Mouse (Mus musculus): ENCODE results near the gene Aldob. TPM values are rescaled to one million over a fixed set of nuclear protein-coding genes. Genes with fewer than 3 reads are reported as not detected.

Gene Aldob
- 143 and 163 TPM in 2 replicates for polyA plus RNA-seq (2015; fragmentation: Nextera tagmentation; extraction: Ambion mirVana)

DNA sequence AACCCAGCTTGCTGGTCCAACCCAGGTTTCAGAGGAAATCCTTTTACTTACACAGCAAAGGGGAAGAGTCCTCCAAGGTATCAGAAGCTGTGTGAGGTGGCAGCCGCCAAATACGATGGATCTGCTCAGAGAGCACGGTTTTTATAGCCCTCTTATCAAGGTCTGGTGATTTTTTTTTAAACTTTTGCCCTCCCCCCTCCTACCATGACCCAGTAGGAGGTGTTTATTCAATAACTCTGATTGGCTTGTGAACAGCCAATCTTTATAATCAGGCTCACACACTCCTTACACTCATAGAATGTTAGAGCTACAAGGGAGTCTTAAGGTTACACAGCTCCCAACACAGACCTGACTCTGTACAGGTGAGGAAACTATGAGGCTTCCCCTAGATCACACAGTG lies at the start of gene Aldob:
TSS of gene Aldob (minus strand) at position 164 of the 400 bp plus-strand sequence.
- H3K27ac ChIP-seq: peak within 1 kb of the TSS; percentile 64
- no peak for DNase-seq
- H3K27me3 ChIP-seq: no peaks in the 10 kb centered on the region
- H3K4me3 ChIP-seq (replicated peaks): peak within 1 kb of the TSS; percentile 33
- ATAC-seq (ENCODE audit: low read depth): peak; percentile 48; the same call in 1 of the 2 replicates
- peak within 1 kb of the TSS; percentile 49; the same call in 1 of the 2 replicates for H3K9ac ChIP-seq
- no peaks in the 10 kb centered on the region for H3K4me1 ChIP-seq (replicated peaks)
- WGBS (ENCODE audit: insufficient replicate concordance): 30% methylated on average over 3 of the region's 3 CpGs
- H3K4me2 ChIP-seq: peak within 1 kb of the TSS; percentile 43
- no peaks in the 10 kb centered on the region for H3K36me3 ChIP-seq
- H3K9me3 ChIP-seq (replicated peaks): no peaks in the 10 kb centered on the region

GRCm38 (mm10) chr4:49597183-49598100 lies 48.1 kb upstream of the Aldob start, which contains the start of gene Tmem246:
Gene Tmem246, minus strand, starts transcription at chr4:49597876.
- WGBS (ENCODE audit: insufficient replicate concordance): under 1% methylated on average over 77 of the region's 77 CpGs

GRCm38 (mm10) chr4:49596846-49597182 lies 47.5 kb upstream of the Aldob start:
- Histone ChIP-seq H3K27me3 (peaks cover 6% of the 10 kb centered on the region; the same call in 1 of the 2 replicates), H3K4me3 (replicated peaks) (peak overlapping the region; percentile 79), H3K36me3 (no peaks in the 10 kb centered on the region), H3K9ac (peak overlapping the region; percentile 79), H3K4me2 (peak overlapping the region; percentile 84), H3K27ac (peak overlapping the region; percentile 48), H3K9me3 (replicated peaks) (no peaks in the 10 kb centered on the region), H3K4me1 (replicated peaks) (peaks cover 29% of the 10 kb centered on the region)
- WGBS (ENCODE audit: insufficient replicate concordance): 1% methylated on average over 20 of the region's 20 CpGs
- DNase-seq: no peak
- ATAC-seq (ENCODE audit: low read depth): no peak; the same call in 1 of the 2 replicates

More at GRCm38 (mm10) chr4:49597183-49598100, 48.1 kb upstream of the Aldob start, which contains the start of gene Tmem246:
- H3K36me3 ChIP-seq: no peaks in the 10 kb centered on the region
- H3K4me2 ChIP-seq: peak within 1 kb of the TSS; percentile 84
- DNase-seq: peak; percentile 67
- peak within 1 kb of the TSS; percentile 48 for H3K27ac ChIP-seq
- peaks cover 24% of the 10 kb centered on the region for H3K4me1 ChIP-seq (replicated peaks)
- H3K27me3 ChIP-seq: peaks cover 10% of the 10 kb centered on the region; the same call in 1 of the 2 replicates
- ATAC-seq (ENCODE audit: low read depth): peak; percentile 92
- H3K9me3 ChIP-seq (replicated peaks): no peaks in the 10 kb centered on the region
- H3K9ac ChIP-seq: peak within 1 kb of the TSS; percentile 79
- H3K4me3 ChIP-seq (replicated peaks): peak within 1 kb of the TSS; percentile 79

GRCm38 (mm10) chr4:49590152-49590551 lies 40.8 kb upstream of the Aldob start:
- DNase-seq (no peak), ATAC-seq (ENCODE audit: low read depth) (peak; percentile 46; the same call in 1 of the 2 replicates)
- H3K27ac ChIP-seq: no peak overlapping the region
- H3K9ac ChIP-seq: no peak overlapping the region
- H3K4me2 ChIP-seq: no peak overlapping the region
- WGBS (ENCODE audit: insufficient replicate concordance): 59% methylated on average over 2 of the region's 2 CpGs
- H3K27me3 ChIP-seq: no peaks in the 10 kb centered on the region
- peaks cover 11% of the 10 kb centered on the region for H3K36me3 ChIP-seq
- H3K9me3 ChIP-seq (replicated peaks): no peaks in the 10 kb centered on the region
- H3K4me3 ChIP-seq (replicated peaks): no peak overlapping the region
- peaks cover 25% of the 10 kb centered on the region for H3K4me1 ChIP-seq (replicated peaks)

GRCm38 (mm10) chr4:49586811-49587210 lies 37.5 kb upstream of the Aldob start:
- no peak overlapping the region for H3K4me2 ChIP-seq
- H3K4me1 ChIP-seq (replicated peaks): peaks cover 33% of the 10 kb centered on the region
- no peak overlapping the region for H3K4me3 ChIP-seq (replicated peaks)
- no peak overlapping the region for H3K9ac ChIP-seq
- H3K27ac ChIP-seq: no peak overlapping the region
- H3K27me3 ChIP-seq: no peaks in the 10 kb centered on the region
- no peak for ATAC-seq (ENCODE audit: low read depth)
- H3K9me3 ChIP-seq (replicated peaks): no peaks in the 10 kb centered on the region
- no peak for DNase-seq
- H3K36me3 ChIP-seq: peaks cover 11% of the 10 kb centered on the region
- WGBS (ENCODE audit: insufficient replicate concordance): 75% methylated on average over 10 of the region's 10 CpGs

GRCm38 (mm10) chr4:49585524-49586101 lies 36.3 kb upstream of the Aldob start:
- no peaks in the 10 kb centered on the region for H3K27me3 ChIP-seq
- no peak for DNase-seq
- no peak overlapping the region for H3K4me3 ChIP-seq (replicated peaks)
- WGBS (ENCODE audit: insufficient replicate concordance): 76% methylated on average over 7 of the region's 7 CpGs
- peaks cover 45% of the 10 kb centered on the region for H3K4me1 ChIP-seq (replicated peaks)
- no peak overlapping the region for H3K4me2 ChIP-seq
- no peak overlapping the region for H3K27ac ChIP-seq
- ATAC-seq (ENCODE audit: low read depth): no peak
- H3K9ac ChIP-seq: no peak overlapping the region
- H3K9me3 ChIP-seq (replicated peaks): no peaks in the 10 kb centered on the region
- H3K36me3 ChIP-seq: peaks cover 11% of the 10 kb centered on the region

GRCm38 (mm10) chr4:49583965-49584831 lies 34.9 kb upstream of the Aldob start:
- no peaks in the 10 kb centered on the region for H3K9me3 ChIP-seq (replicated peaks)
- 73% methylated on average over 14 of the region's 14 CpGs for WGBS (ENCODE audit: insufficient replicate concordance)
- no peak for DNase-seq
- H3K27me3 ChIP-seq: no peaks in the 10 kb centered on the region
- H3K4me1 ChIP-seq (replicated peaks): peaks cover 42% of the 10 kb centered on the region
- no peak overlapping the region for H3K4me3 ChIP-seq (replicated peaks)
- H3K9ac ChIP-seq: no peak overlapping the region
- H3K27ac ChIP-seq: no peak overlapping the region
- no peak for ATAC-seq (ENCODE audit: low read depth)
- peaks cover 11% of the 10 kb centered on the region for H3K36me3 ChIP-seq
- no peak overlapping the region for H3K4me2 ChIP-seq

DNA sequence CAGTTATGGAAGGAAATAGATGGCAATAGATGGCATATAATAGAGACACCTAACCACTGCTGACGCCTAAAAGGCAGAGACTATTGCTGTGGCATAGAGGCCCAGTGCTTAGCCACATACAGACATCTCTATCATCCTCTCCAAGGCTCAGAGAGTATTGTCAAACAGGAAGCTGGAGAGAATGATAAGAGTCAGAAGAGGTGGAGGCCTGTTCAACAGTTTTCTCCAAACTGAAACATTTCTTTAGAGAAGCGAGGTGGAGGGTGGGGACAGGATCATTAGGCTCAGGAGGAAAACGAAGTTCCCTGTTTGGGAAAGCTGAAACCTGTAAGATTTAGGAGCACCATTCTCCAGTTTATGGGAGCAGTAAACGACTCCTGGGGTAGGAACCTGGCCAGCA lies 31.9 kb upstream of the Aldob start:
- DNase-seq: peak; percentile 29
- H3K27ac ChIP-seq: peak overlapping the region; percentile 83
- peaks cover 45% of the 10 kb centered on the region for H3K4me1 ChIP-seq (replicated peaks)
- ATAC-seq (ENCODE audit: low read depth): peak; percentile 97
- H3K9me3 ChIP-seq (replicated peaks): no peaks in the 10 kb centered on the region
- peaks cover 3% of the 10 kb centered on the region for H3K36me3 ChIP-seq
- H3K4me2 ChIP-seq: peak overlapping the region; percentile 37
- H3K4me3 ChIP-seq (replicated peaks): no peak overlapping the region
- 11% methylated on average over 4 of the region's 4 CpGs for WGBS (ENCODE audit: insufficient replicate concordance)
- H3K27me3 ChIP-seq: no peaks in the 10 kb centered on the region
- 0 out of 2 replicates have a peak overlapping the region, but pooled peaks have one; percentile 34 for H3K9ac ChIP-seq

GRCm38 (mm10) chr4:49572194-49572593 lies 22.8 kb upstream of the Aldob start:
- WGBS (ENCODE audit: insufficient replicate concordance): 78% methylated on average over 4 of the region's 4 CpGs
- Histone ChIP-seq H3K9ac (no peak overlapping the region), H3K4me2 (no peak overlapping the region), H3K4me3 (replicated peaks) (no peak overlapping the region), H3K9me3 (replicated peaks) (no peaks in the 10 kb centered on the region), H3K4me1 (replicated peaks) (0 out of 2 replicates have a peak, but pooled peaks cover 2% of the 10 kb centered on the region), H3K36me3 (no peaks in the 10 kb centered on the region), H3K27me3 (0 out of 2 replicates have a peak, but pooled peaks cover 3% of the 10 kb centered on the region), H3K27ac (no peak overlapping the region)
- no peak for ATAC-seq (ENCODE audit: low read depth)
- no peak for DNase-seq

GRCm38 (mm10) chr4:49567613-49568012 lies 18.3 kb upstream of the Aldob start:
- Histone ChIP-seq H3K9ac (no peak overlapping the region), H3K27me3 (no peaks in the 10 kb centered on the region), H3K4me3 (replicated peaks) (no peak overlapping the region), H3K27ac (no peak overlapping the region), H3K9me3 (replicated peaks) (no peaks in the 10 kb centered on the region), H3K4me1 (replicated peaks) (0 out of 2 replicates have a peak, but pooled peaks cover 2% of the 10 kb centered on the region), H3K4me2 (no peak overlapping the region), H3K36me3 (no peaks in the 10 kb centered on the region)
- DNase-seq: peak; percentile 54
- 9% methylated on average over 3 of the region's 3 CpGs for WGBS (ENCODE audit: insufficient replicate concordance)
- ATAC-seq (ENCODE audit: low read depth): peak; percentile 70
